Mouse (Mus musculus) MEL (cell line): ENCODE results near the gene Fkbp2. TPM values are rescaled to one million over a fixed set of nuclear protein-coding genes. Genes with fewer than 3 reads are reported as not detected.
A peak's percentile ranks its signal among the peaks of the same experiment; 100 is the strongest.

ENCODE experiments used
- DNase-seq: peaks from one replicate; pipeline ENCODE4 v3.0.0; 2011; ENCODE audit warnings: low read depth, low spot score
- H3K27ac ChIP-seq: 2 replicates; pipeline ENCODE4 v1.5.1; 2012; ENCODE audit warnings: low read depth, mild to moderate bottlenecking, control low read depth, low read length, moderate library complexity; ENCODE audit not compliant: control insufficient read depth
- H3K27me3 ChIP-seq, 2 experiments: fragments of 150-350 bp in 1 of 2; sonication (generic) in 1 of 2; 2 replicates each; pipeline ENCODE4 v1.6.1; 2012; ENCODE audit warnings: low read length in 2 of 2, mild to moderate bottlenecking in 2 of 2, improper control_type of control experiment in 1 of 2, moderate library complexity in 1 of 2; ENCODE audit not compliant: insufficient read depth in 2 of 2, control insufficient read depth in 1 of 2
- H3K36me3 ChIP-seq, 2 experiments: 2 replicates each; pipeline ENCODE4 v1.6.1; 2012 to 2014; ENCODE audit warnings: low read length in 2 of 2, improper control_type of control experiment in 1 of 2, inconsistent platforms in 1 of 2, mild to moderate bottlenecking in 1 of 2; ENCODE audit not compliant: insufficient read depth in 2 of 2, control insufficient read depth in 1 of 2
- H3K4me1 ChIP-seq, 2 experiments: fragments of 150-350 bp in 1 of 2; sonication (generic) in 1 of 2; 2 replicates each; pipeline ENCODE4 v1.6.1; 2012; ENCODE audit warnings: low read length in 2 of 2, improper control_type of control experiment in 1 of 2, mild to moderate bottlenecking in 1 of 2; ENCODE audit not compliant: insufficient read depth in 2 of 2, control insufficient read depth in 1 of 2
- H3K4me3 ChIP-seq, 2 experiments: fragments of 150-350 bp in 1 of 2; sonication (generic) in 1 of 2; 2 replicates each; pipeline ENCODE4 v1.5.1; 2012; ENCODE audit warnings: low read depth in 2 of 2, low read length in 2 of 2, mild to moderate bottlenecking in 2 of 2, moderate library complexity in 2 of 2, control low read depth in 1 of 2, improper control_type of control experiment in 1 of 2; ENCODE audit not compliant: control insufficient read depth in 1 of 2, insufficient read depth in 1 of 2
- H3K79me2 ChIP-seq: 2 replicates; pipeline ENCODE4 v1.6.1; 2012; ENCODE audit warnings: mild to moderate bottlenecking, low read length, moderate library complexity; ENCODE audit not compliant: control insufficient read depth, poor library complexity, insufficient read depth
- H3K9ac ChIP-seq: 2 replicates; pipeline ENCODE4 v1.6.1; 2012; ENCODE audit warnings: low read depth, mild to moderate bottlenecking, control low read depth, low read length, moderate library complexity; ENCODE audit not compliant: control insufficient read depth, poor library complexity, severe bottlenecking
- H3K9me3 ChIP-seq: fragments of 150-350 bp; sonication (generic); replicated peaks from 2 replicates; pipeline ENCODE4 v1.6.1; 2012; ENCODE audit warnings: mild to moderate bottlenecking, low read length, improper control_type of control experiment, moderate library complexity; ENCODE audit not compliant: insufficient read depth
- ELF1 ChIP-seq: IDR thresholded peaks from 2 replicates; pipeline ENCODE4 v1.6.1; 2014; ENCODE audit warnings: low read depth, mild to moderate bottlenecking, inconsistent platforms, low read length, improper control_type of control experiment, moderate library complexity
- ETS1 ChIP-seq: IDR thresholded peaks from 2 replicates; pipeline ENCODE4 v1.6.1; 2012; ENCODE audit warnings: low read depth, mild to moderate bottlenecking, inconsistent platforms, low read length, improper control_type of control experiment, moderate library complexity
- JUND ChIP-seq: IDR thresholded peaks from 2 replicates; pipeline ENCODE4 v1.6.1; 2011; ENCODE audit warnings: low read depth, mild to moderate bottlenecking, improper control_type of control experiment, low read length
- MEF2A ChIP-seq: IDR thresholded peaks from 2 replicates; pipeline ENCODE4 v1.6.1; 2014; ENCODE audit warnings: low read depth, mild to moderate bottlenecking, inconsistent platforms, low read length, improper control_type of control experiment; ENCODE audit not compliant: poor library complexity, insufficient replicate concordance, severe bottlenecking; ENCODE audit errors: extremely low read depth
- MXI1 ChIP-seq: IDR thresholded peaks from 2 replicates; pipeline ENCODE4 v1.6.1; 2011; ENCODE audit warnings: mild to moderate bottlenecking, low read depth, low read length, improper control_type of control experiment
- MYB ChIP-seq: IDR thresholded peaks from 2 replicates; pipeline ENCODE4 v1.6.1; 2011; ENCODE audit warnings: mild to moderate bottlenecking, low read depth, low read length, improper control_type of control experiment
- NELFE ChIP-seq: IDR thresholded peaks from 2 replicates; pipeline ENCODE4 v1.6.1; 2011; ENCODE audit warnings: low read depth, low read length, improper control_type of control experiment
- NRF1 ChIP-seq: IDR thresholded peaks from 2 replicates; pipeline ENCODE4 v1.6.1; 2014; ENCODE audit warnings: low read depth, mild to moderate bottlenecking, inconsistent platforms, low read length, improper control_type of control experiment, moderate library complexity; ENCODE audit not compliant: poor library complexity, insufficient read depth, severe bottlenecking
- POLR2A ChIP-seq, 2 experiments: IDR thresholded peaks; 2 replicates each; pipeline ENCODE4 v1.6.1; 2011 to 2012; ENCODE audit warnings: low read length in 2 of 2, mild to moderate bottlenecking in 2 of 2, control low read depth in 1 of 2, improper control_type of control experiment in 1 of 2, low read depth in 1 of 2, moderate library complexity in 1 of 2; ENCODE audit not compliant: control insufficient read depth in 1 of 2, insufficient read depth in 1 of 2, poor library complexity in 1 of 2
- POLR2AphosphoS2 ChIP-seq: IDR thresholded peaks from 2 replicates; pipeline ENCODE4 v1.6.1; 2011; ENCODE audit warnings: low read length, improper control_type of control experiment
- RCOR1 ChIP-seq: IDR thresholded peaks from 2 replicates; pipeline ENCODE4 v1.6.1; 2012; ENCODE audit warnings: low read depth, mild to moderate bottlenecking, inconsistent platforms, low read length, improper control_type of control experiment
- SIN3A ChIP-seq: IDR thresholded peaks from 2 replicates; pipeline ENCODE4 v1.6.1; 2012; ENCODE audit warnings: low read length, improper control_type of control experiment, inconsistent platforms
- SMC3 ChIP-seq: IDR thresholded peaks from 2 replicates; pipeline ENCODE4 v1.6.1; 2011; ENCODE audit warnings: low read depth, low read length, improper control_type of control experiment
- TBP ChIP-seq: IDR thresholded peaks from 2 replicates; pipeline ENCODE4 v1.8.0; 2011; ENCODE audit warnings: low read depth, low read length, improper control_type of control experiment
- TCF12 ChIP-seq: IDR thresholded peaks from 2 replicates; pipeline ENCODE4 v1.6.1; 2014; ENCODE audit warnings: low read depth, mild to moderate bottlenecking, inconsistent platforms, low read length, improper control_type of control experiment, moderate library complexity
- USF1 ChIP-seq: IDR thresholded peaks from 2 replicates; pipeline ENCODE4 v1.6.1; 2014; ENCODE audit warnings: low read depth, mild to moderate bottlenecking, inconsistent platforms, low read length, improper control_type of control experiment, moderate library complexity
- USF2 ChIP-seq, 2 experiments: IDR thresholded peaks; 2 replicates each; pipeline ENCODE4 v1.6.1; 2011 to 2012; ENCODE audit warnings: improper control_type of control experiment in 2 of 2, low read length in 2 of 2, borderline replicate concordance in 1 of 2, inconsistent platforms in 1 of 2, low read depth in 1 of 2, mild to moderate bottlenecking in 1 of 2; ENCODE audit not compliant: insufficient read depth in 1 of 2
- ZC3H11A ChIP-seq: IDR thresholded peaks from 2 replicates; pipeline ENCODE4 v1.6.1; 2012; ENCODE audit warnings: low read depth, mild to moderate bottlenecking, inconsistent platforms, low read length, improper control_type of control experiment
- ZMIZ1 ChIP-seq: IDR thresholded peaks from 2 replicates; pipeline ENCODE4 v1.6.1; 2012; ENCODE audit warnings: low read depth, mild to moderate bottlenecking, inconsistent platforms, low read length, improper control_type of control experiment, moderate library complexity
- polyA plus RNA-seq, 2 experiments: library from polyadenylated mRNA; stranded (reverse) in 1 of 2; unstranded in 1 of 2; fragments of >175 nt in 1 of 2; fragments of >200 nt in 1 of 2; gene quantifications; 2 replicates each; pipeline versions ENCODE4 v1.2.1 to v1.2.4; 2012; ENCODE audit warnings: low replicate concordance in 2 of 2, low read depth in 1 of 2; ENCODE audit not compliant: insufficient read length in 2 of 2, insufficient read depth in 1 of 2, missing spikeins in 1 of 2
- total RNA-seq: library from RNA; depleted of rRNA; stranded (reverse); fragments of 300-350 nt; gene quantifications from 2 replicates; pipeline ENCODE4 v1.2.3, GENCODE M21; 2012

The Fkbp2 gene
- total and polyA plus RNA-seq, 3 experiments = 53.9 to 167 TPM; not detected in 1

DNA sequence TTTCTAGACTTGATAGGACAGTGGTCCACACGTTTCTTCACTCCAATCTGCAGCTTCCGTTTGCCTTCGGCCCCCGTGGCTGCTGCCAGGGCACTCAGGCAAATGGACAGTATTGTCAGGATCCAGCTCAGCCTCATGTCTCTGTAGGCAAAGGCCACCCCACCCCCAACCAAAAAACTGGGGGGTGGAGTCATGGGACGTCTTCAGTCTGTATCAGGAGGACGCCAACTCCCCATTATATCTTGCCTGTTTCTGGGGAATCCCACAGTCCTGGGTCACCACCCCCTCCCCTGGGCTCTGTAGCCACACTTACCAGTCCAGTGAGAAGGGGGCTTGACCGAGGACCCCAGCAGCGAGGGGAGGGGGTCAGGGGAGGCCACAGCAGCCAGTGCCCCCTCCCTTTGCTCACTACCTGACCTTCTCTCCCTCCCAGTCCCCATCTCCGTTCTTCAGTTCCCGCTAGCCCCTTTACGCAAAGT is 1.3 kb downstream of the Fkbp2 start:
- no peaks in the 10 kb centered on the region for H3K9me3 ChIP-seq
- H3K36me3 ChIP-seq = peaks cover 0 to 23% of the 10 kb centered on the region in 2 experiments; a peak in 2 of 4 replicates
- peak overlapping the region; percentile 9 to 60 for H3K4me3 ChIP-seq
- TF ChIP-seq ELF1 (no peak), SIN3A (peak; percentile 72), POLR2A (IDR thresholded peaks at IDR 0.05; ENCODE audit: control insufficient read depth in 1 of 2, insufficient read depth in 1 of 2, low read depth in 1 of 2, low read length in 2 of 2, poor library complexity in 1 of 2) (peak in 1 of 2 experiments; percentile 44; a peak in 1 of 4 replicates), USF1 (no peak), MEF2A (no peak), JUND (no peak), NELFE (no peak), ETS1 (no peak), RCOR1 (no peak), POLR2AphosphoS2 (peak; percentile 65)
- H3K27ac ChIP-seq = peak overlapping the region; percentile 57
- H3K9ac ChIP-seq = peak overlapping the region; percentile 67
- peak; percentile 80 for DNase-seq
- H3K79me2 ChIP-seq = peaks cover 39% of the 10 kb centered on the region
- peaks cover 0 to 19% of the 10 kb centered on the region in 2 experiments; a peak in 2 of 4 replicates for H3K4me1 ChIP-seq
- no peaks in the 10 kb centered on the region for H3K27me3 ChIP-seq

DNA sequence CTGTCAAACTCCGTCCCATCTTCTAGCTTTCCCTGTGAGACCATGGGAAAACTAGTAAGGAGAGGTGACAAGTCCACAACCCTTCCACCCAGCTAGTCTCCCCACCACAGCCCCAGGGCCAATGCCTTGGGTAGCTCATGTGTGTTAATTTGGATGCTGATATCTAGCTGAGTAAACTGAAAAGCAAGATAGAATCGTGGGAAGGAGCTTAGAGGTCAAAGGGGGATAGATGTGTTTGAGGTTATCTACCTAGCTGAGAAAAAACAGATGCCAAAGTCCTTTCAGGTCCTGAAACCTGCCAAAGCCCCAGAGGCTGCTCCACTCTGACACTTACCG is 1.7 kb downstream of the Fkbp2 start:
- H3K27ac ChIP-seq = peak overlapping the region; percentile 57
- H3K4me3 ChIP-seq = peak overlapping the region; percentile 9 to 60
- TF ChIP-seq MXI1 (0 out of 2 replicates have a peak, but pooled peaks have one; percentile 18), NELFE (no peak), POLR2AphosphoS2 (peak; percentile 65)
- H3K4me1 ChIP-seq = peaks cover 0 to 19% of the 10 kb centered on the region in 2 experiments; a peak in 2 of 4 replicates
- no peak for DNase-seq
- H3K9me3 ChIP-seq = no peaks in the 10 kb centered on the region
- peaks cover 0 to 23% of the 10 kb centered on the region in 2 experiments; a peak in 2 of 4 replicates for H3K36me3 ChIP-seq
- H3K27me3 ChIP-seq = no peaks in the 10 kb centered on the region
- H3K9ac ChIP-seq = peak overlapping the region; percentile 67
- peaks cover 39% of the 10 kb centered on the region for H3K79me2 ChIP-seq

- Histone ChIP-seq H3K27me3 (no peaks in the 10 kb centered on the region), H3K27ac (peak overlapping the region; percentile 57), H3K9me3 (no peaks in the 10 kb centered on the region), H3K79me2 (peaks cover 39% of the 10 kb centered on the region), H3K4me1 (peaks cover 0 to 20% of the 10 kb centered on the region in 2 experiments; a peak in 3 of 4 replicates), H3K9ac (peak overlapping the region; percentile 67), H3K4me3 (no peak overlapping the region), H3K36me3 (peaks cover 0 to 23% of the 10 kb centered on the region in 2 experiments; a peak in 2 of 4 replicates)
- TF ChIP-seq SMC3 (0 out of 2 replicates have a peak, but pooled peaks have one; percentile 4), USF1 (no peak), ETS1 (no peak), MEF2A (no peak), POLR2AphosphoS2 (no peak; the same call in 1 of the 2 replicates), TCF12 (no peak), NELFE (0 out of 2 replicates have a peak, but pooled peaks have one; percentile 24), TBP (no peak), USF2 (IDR thresholded peaks at IDR 0.05; ENCODE audit: borderline replicate concordance in 1 of 2, insufficient read depth in 1 of 2, low read depth in 1 of 2, low read length in 2 of 2) (no peak), ZC3H11A (no peak), MYB (0 out of 2 replicates have a peak, but pooled peaks have one; percentile 6), ZMIZ1 (0 out of 2 replicates have a peak, but pooled peaks have one; percentile 54), MXI1 (0 out of 2 replicates have a peak, but pooled peaks have one; percentile 58), NRF1 (no peak)
- DNase-seq = peak; percentile 34
Measured at GRCm38 (mm10) chr19:6977759-6978638, 2.3 kb downstream of the Fkbp2 start.
